Mouse (Mus musculus) embryo, embryonic 11.5 days (tissue): ENCODE measurements at regions not wholly inside any gene's neighbourhood (a gene's known extent, or its start where the extent isn't known, plus 50 kb on each side); places are given as distances from the start of the nearest gene placed in this dataset.

Source experiments
- DNase-seq: peaks from one replicate; pipeline ENCODE4 v3.0.0-alpha.2; 2012; ENCODE audit warnings: low read depth, low spot score

- DNase-seq = no peak
Measured at GRCm38 (mm10) chr14:114374847-114375246, 717.2 kb upstream of the Gpc5 start.

DNA sequence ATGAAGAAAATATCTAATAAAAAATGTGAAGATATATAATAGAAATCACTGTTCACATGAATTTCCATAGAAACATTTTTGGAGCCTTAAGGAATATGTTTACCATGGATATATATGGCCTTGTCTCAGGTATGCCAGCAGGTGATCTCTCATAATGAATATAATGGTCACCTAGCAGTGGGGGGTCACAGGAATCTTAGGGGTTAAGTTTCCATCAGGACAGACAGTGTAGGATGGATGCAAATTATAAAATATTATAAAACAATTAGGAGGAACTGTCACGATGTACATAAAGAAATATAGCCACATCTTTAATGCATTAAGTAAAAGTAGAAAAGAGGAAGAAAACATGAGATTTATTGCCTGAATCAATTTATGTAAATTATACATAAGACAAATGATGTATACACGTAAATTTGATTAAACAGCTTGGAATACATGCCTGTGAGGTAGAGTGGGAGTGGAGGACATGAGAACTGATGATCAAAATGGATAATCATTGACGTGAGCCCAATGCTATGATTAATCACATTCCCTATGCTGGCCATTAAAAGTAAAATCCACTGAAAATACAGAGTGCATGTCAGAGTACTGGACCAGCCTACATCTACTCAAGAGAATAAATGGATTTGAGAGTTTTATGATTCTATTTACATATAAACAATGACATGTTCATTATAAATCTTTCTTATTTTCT, 693.0 kb upstream of the Gpc5 start:
- DNase-seq = no peak

DNA sequence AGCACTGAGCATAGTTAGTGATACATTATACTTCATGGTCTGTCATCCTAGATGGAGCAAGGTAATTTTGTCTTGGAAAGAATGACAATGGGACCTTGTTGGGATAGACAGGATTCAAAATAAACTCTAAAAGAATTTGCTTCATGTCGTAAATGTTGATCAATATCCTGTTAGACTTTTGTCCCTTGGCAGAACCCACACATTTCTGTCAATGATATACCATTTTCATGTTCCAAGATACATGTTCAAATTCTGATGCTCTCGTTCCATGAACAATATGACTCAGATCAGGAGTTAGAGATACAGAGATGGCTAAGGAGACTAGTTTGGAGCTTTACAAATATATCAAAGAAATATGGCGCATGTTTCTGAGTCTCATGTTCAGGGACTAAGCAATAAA, 673.2 kb upstream of the Gpc5 start:
- DNase-seq = no peak

- DNase-seq = no peak
Measured at GRCm38 (mm10) chr14:114425475-114425874, 666.5 kb upstream of the Gpc5 start.
